Mouse (Mus musculus): ENCODE data around the gene Gramd1b.

Gene Gramd1b

GRCm38 (mm10) chr9:40370151-40370550, 161.0 kb downstream of the Gramd1b start:
- DNase-seq (ENCODE audit: low spot score in 2 of 2): no peak

- no peak for DNase-seq (ENCODE audit: low spot score in 2 of 2)
Measured at GRCm38 (mm10) chr9:40366795-40367194, 164.4 kb downstream of the Gramd1b start.

DNA sequence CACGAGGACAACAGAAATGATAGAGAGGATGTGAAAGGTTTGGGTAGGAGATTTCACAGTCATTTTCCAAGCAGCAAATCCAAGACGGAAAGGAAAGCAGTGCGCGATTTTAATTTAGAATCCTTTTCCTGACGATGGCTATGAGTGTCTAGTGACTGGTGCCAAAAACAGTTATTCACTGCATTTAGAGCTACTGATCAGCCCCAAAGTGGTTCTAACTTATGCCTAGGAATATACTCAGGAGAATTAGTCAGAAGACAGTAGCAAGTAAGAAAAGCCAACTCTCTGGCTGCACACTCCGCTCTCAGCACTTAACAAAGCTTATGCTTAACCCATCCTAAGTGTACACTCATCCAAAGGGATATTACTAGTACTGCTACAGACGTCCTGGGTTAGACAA, 166.9 kb downstream of the Gramd1b start:
- peak in 1 of 2 experiments; percentile 57 for DNase-seq (ENCODE audit: low spot score in 2 of 2)

- no peak for DNase-seq (ENCODE audit: low spot score in 2 of 2)
Measured at GRCm38 (mm10) chr9:40361970-40362369, 169.2 kb downstream of the Gramd1b start.

- peak; percentile 62 to 63 for DNase-seq (ENCODE audit: low spot score in 2 of 2)
Measured at GRCm38 (mm10) chr9:40358408-40358896, 172.7 kb downstream of the Gramd1b start.

GRCm38 (mm10) chr9:40356768-40357446, 174.3 kb downstream of the Gramd1b start:
- DNase-seq (ENCODE audit: low spot score in 2 of 2): peak in 1 of 2 experiments; percentile 25

- DNase-seq (ENCODE audit: low spot score in 2 of 2): no peak
Measured at GRCm38 (mm10) chr9:40356368-40356767, 174.8 kb downstream of the Gramd1b start.

- DNase-seq (ENCODE audit: low spot score in 2 of 2): peak in 1 of 2 experiments; percentile 20
Measured at GRCm38 (mm10) chr9:40355406-40355805, 175.8 kb downstream of the Gramd1b start.

DNA sequence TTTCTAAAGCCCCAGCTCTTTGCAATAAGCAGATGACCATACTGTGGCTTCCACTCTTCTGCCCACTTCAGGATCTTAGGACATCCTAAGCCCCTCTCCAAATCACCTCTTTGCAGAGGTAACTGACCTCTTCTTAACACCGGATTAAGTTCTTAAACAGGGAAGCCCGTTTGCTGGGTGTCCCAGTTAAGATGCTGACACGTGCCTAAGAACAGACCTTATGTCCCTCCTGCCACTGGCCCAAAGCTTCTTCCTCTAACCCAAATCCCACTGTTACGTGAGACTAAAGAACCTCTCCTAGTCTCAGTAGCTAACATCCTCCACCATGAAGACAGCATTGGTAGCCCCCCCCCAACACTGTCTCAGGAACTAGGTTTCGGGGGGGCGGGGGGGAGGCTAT, 177.6 kb downstream of the Gramd1b start:
- DNase-seq (ENCODE audit: low spot score in 2 of 2): no peak

DNA sequence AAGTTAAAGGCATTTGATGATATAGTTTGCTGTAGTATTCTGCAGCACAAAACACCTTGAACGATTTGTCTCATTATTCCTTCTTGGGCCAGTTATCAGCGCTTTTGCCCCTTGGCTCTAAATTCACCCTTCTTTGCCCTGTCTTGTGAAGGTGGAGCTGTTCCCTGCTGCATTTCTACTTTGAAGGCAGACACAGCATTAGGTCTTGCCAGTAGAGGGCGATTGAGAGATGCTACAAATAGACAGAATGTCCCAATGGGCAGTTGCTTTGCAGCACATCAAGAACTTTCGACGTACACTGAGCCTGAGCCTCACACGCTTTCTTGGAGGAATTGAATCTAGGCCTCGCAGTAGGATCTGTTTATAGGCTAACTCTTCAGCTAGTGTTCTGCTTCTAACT, 180.5 kb downstream of the Gramd1b start:
- peak; percentile 77 to 79 for DNase-seq (ENCODE audit: low spot score in 2 of 2)

DNA sequence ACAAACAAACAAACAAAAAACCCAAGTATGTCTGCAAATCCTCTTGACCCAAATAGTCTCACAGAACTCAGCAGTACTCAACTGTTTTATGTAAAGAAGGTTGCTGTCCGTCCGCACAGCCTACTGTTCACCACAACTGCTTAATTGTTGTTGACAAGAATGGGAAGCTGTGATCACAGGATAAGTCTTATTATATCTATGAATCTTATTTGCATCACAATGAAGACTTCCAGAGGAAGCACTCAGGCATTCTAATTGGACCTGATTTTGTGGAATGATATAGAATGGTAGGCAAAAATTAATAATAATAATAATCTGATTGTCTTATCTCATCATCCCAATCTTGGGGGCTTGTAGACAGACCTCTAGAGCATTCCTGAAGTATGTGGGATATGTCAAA, 181.1 kb downstream of the Gramd1b start:
- no peak for DNase-seq (ENCODE audit: low spot score in 2 of 2)

DNA sequence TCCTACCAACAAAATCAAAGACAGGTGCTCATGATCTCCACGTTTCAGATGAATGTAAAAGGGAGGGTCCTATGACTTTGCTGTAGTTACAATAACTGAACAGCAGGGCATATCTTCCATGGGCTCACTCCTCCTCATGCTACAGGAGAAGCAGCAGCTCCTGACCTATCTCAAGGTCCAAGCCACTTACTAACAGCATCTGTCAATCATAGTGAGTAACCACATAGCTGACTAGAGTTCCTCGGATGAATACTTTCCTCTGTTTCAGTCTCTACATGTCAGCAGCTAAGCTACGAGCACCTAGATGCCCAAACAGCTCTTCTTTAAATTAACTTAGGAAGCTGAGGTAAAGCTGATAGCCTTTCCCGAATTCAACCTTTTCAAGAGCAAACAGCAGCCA, 181.6 kb downstream of the Gramd1b start:
- no peak for DNase-seq (ENCODE audit: low spot score in 2 of 2)

GRCm38 (mm10) chr9:40348714-40349233, 182.4 kb downstream of the Gramd1b start:
- peak in 1 of 2 experiments; percentile 25 for DNase-seq (ENCODE audit: low spot score in 2 of 2)

- peak; percentile 90 to 93 for DNase-seq (ENCODE audit: low spot score in 2 of 2)
Measured at GRCm38 (mm10) chr9:40346232-40346984, 184.8 kb downstream of the Gramd1b start.

DNA sequence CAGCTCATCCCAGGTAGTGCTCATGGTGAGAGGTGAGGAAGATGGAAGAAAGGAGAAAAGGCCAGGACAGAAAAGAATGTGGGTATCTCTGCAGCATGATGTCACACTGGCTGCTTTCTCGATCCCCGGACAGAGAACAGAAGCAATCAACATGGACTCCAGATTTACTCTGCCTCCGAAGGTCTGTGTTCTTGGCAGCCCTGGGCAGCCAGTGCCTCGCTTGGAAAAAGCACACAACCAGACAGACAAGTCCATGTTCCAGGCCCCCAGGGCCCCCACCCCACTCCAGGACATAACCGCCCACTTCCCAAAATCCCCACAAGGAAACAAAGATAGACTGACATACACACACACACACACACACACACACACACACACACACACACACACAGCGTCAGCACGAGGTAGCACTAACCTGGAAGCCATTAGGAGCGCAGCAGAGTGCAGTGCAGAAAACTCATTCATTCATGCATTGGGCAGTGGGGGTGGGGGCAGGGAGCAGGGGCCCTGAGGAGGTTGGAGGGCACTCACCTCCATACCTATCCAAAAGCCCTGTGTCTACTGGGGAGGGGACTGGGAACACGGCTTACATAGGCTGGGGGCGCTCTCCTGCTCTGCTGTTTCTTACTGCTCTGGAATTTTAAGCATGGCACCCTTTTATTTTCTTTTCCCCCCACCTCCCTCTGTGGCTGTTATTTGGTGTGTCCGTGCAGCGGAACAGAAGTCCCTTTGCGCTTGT, 185.5 kb downstream of the Gramd1b start:
- DNase-seq (ENCODE audit: low spot score in 2 of 2): peak; percentile 59 to 72

DNA sequence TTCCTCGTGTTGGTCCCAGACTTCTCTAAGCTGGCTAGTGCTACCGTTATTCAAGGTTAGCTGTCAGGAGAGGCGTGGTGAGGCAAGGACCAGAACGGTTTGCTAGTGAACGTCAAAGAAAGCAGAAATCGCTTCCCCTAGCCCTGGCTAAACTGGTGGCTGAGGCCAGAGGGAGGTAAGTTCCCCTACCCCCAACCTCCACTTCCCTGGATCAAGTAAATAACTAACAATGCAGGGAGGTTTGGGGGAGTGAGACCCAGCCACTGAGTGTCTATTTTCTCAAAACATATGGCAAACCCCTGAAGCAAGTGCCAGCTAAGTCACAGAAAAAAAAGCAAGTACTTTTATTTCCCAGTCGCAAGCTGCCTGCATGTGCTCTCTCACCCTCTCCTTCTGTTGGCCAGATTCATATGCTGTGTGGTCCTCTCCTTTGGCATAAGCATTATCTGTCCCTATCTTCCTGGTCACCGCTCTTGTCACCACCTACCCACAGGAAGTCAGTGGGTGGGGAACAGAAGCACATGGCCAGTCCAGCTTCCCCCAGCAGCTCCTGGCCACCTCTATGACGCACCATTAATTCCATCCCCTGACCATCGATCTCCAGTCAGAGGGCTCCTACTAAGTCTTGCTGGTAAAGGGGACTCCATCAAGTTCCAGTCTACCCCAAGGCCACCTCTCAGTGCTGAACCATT, 186.2 kb downstream of the Gramd1b start:
- peak in 1 of 2 experiments; percentile 58 for DNase-seq (ENCODE audit: low spot score in 2 of 2)

DNA sequence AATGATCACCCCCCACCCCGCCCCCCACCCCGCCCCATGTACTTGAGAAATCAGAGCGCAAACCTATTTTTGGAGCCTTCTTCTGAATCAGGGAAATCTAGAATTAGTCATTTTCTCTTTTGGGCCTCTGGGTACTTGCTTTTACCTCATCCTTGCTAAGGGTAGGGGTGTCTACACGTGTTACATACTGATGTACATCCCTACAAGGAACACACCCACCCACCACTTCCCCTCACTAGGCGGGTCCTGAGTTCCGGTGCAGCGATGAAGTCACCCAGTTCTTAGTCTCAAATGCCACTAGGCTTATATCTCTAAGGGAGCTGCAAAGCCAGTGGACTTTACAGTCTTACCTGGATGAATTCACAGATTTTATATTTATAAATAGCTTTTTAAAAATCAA, 187.4 kb downstream of the Gramd1b start:
- DNase-seq (ENCODE audit: low spot score in 2 of 2): peak; percentile 50 to 66

DNA sequence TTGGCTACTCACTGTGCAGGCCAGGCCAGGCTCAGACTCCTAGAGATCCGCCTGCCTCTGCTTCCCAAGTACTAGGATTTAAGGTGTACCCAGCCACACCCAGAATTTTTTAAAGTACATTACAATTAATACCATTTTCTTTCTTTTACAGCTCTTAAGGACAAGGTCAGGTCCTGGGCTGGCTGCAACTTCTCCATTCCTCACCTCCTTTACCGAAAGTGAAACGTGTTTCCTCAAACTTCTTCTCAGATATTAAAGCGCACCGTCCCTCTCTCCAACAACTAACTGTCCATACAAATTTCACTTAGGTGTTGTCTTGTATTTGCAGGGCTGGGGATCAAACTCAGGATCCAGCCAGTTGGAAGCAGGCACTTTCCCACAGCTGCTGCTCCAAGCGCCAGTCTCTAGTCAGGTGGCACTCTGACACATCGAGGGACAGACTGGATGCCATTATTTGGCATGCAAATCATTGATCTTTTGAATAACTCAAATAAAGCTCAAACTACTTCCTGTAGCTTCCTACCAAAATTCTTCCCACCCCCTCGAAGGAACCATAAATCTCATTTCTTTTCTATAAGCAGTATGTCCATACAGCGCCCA, 188.0 kb downstream of the Gramd1b start:
- DNase-seq (ENCODE audit: low spot score in 2 of 2): no peak

GRCm38 (mm10) chr9:40342101-40342500, 189.1 kb downstream of the Gramd1b start:
- DNase-seq (ENCODE audit: low spot score in 2 of 2): no peak

- DNase-seq (ENCODE audit: low spot score in 2 of 2): peak; percentile 56 to 68
Measured at GRCm38 (mm10) chr9:40339578-40339977, 191.6 kb downstream of the Gramd1b start.
